Mouse (Mus musculus): ENCODE data around the gene Sbk1. TPM values are rescaled to one million over a fixed set of nuclear protein-coding genes. Genes with fewer than 3 reads are reported as not detected.
"Not testable (repeated sequence)": the region's sequence is repeated elsewhere in the genome, so short reads cannot be mapped to it uniquely, and the experiment has no call there.

Gene Sbk1
- polyA plus RNA-seq, 1 experiment from 2014 or later, result 130 TPM

- H3K27me3 ChIP-seq, result no peaks in the 10 kb centered on the region
- no peak overlapping the region for H3K4me2 ChIP-seq (replicated peaks)
- no peak for ATAC-seq (ENCODE audit: insufficient number of reproducible peaks, insufficient read depth, low FRiP score, low TSS enrichment)
- H3K36me3 ChIP-seq, result peaks cover 81% of the 10 kb centered on the region
- no peaks in the 10 kb centered on the region for H3K4me1 ChIP-seq
- H3K9me3 ChIP-seq, result no peaks in the 10 kb centered on the region
- 93% methylated on average over 7 of the region's 7 CpGs for WGBS
- H3K4me3 ChIP-seq, result no peak overlapping the region
- H3K9ac ChIP-seq, result no peak overlapping the region
- H3K27ac ChIP-seq, result no peak overlapping the region
Observed at GRCm38 (mm10) chr7:126289956-126290355, 17.5 kb downstream of the Sbk1 start.

GRCm38 (mm10) chr7:126291681-126292545 lies 19.5 kb downstream of the Sbk1 start:
- ATAC-seq (ENCODE audit: insufficient number of reproducible peaks, insufficient read depth, low FRiP score, low TSS enrichment), result no peak
- H3K9ac ChIP-seq, result no peak overlapping the region
- no peak overlapping the region for H3K4me3 ChIP-seq
- no peak overlapping the region for H3K27ac ChIP-seq
- peaks cover 62% of the 10 kb centered on the region for H3K36me3 ChIP-seq
- no peaks in the 10 kb centered on the region for H3K27me3 ChIP-seq
- H3K9me3 ChIP-seq, result no peaks in the 10 kb centered on the region
- no peaks in the 10 kb centered on the region for H3K4me1 ChIP-seq
- 90% methylated on average over 72 of the region's 72 CpGs for WGBS
- no peak overlapping the region for H3K4me2 ChIP-seq (replicated peaks)

GRCm38 (mm10) chr7:126293091-126293490 lies 20.7 kb downstream of the Sbk1 start:
- H3K9me3 ChIP-seq, result no peaks in the 10 kb centered on the region
- H3K4me1 ChIP-seq, result no peaks in the 10 kb centered on the region
- H3K27me3 ChIP-seq, result no peaks in the 10 kb centered on the region
- no peak overlapping the region for H3K4me3 ChIP-seq
- WGBS, result 72% methylated on average over 4 of the region's 4 CpGs
- ATAC-seq (ENCODE audit: insufficient number of reproducible peaks, insufficient read depth, low FRiP score, low TSS enrichment), result no peak
- no peak overlapping the region for H3K9ac ChIP-seq
- H3K27ac ChIP-seq, result no peak overlapping the region; the same call in 1 of the 2 replicates
- no peak overlapping the region for H3K4me2 ChIP-seq (replicated peaks)
- peaks cover 56% of the 10 kb centered on the region for H3K36me3 ChIP-seq

GRCm38 (mm10) chr7:126297579-126298460 lies 25.4 kb downstream of the Sbk1 start:
- Histone ChIP-seq H3K9me3 (no peaks in the 10 kb centered on the region), H3K9ac (no peak overlapping the region), H3K4me2 (replicated peaks) (no peak overlapping the region), H3K27ac (no peak overlapping the region), H3K4me3 (no peak overlapping the region), H3K4me1 (no peaks in the 10 kb centered on the region), H3K27me3 (no peaks in the 10 kb centered on the region), H3K36me3 (peaks cover 19% of the 10 kb centered on the region)
- ATAC-seq (ENCODE audit: insufficient number of reproducible peaks, insufficient read depth, low FRiP score, low TSS enrichment), result no peak
- WGBS, result 70% methylated on average over 8 of the region's 8 CpGs

GRCm38 (mm10) chr7:126298856-126299255 lies 26.4 kb downstream of the Sbk1 start:
- Histone ChIP-seq H3K27me3 (no peaks in the 10 kb centered on the region), H3K27ac (no peak overlapping the region), H3K9me3 (no peaks in the 10 kb centered on the region), H3K4me3 (no peak overlapping the region), H3K4me1 (no peaks in the 10 kb centered on the region), H3K9ac (no peak overlapping the region), H3K4me2 (replicated peaks) (no peak overlapping the region), H3K36me3 (peaks cover 8% of the 10 kb centered on the region)
- 71% methylated on average over 4 of the region's 4 CpGs for WGBS
- ATAC-seq (ENCODE audit: insufficient number of reproducible peaks, insufficient read depth, low FRiP score, low TSS enrichment), result no peak

GRCm38 (mm10) chr7:126301831-126302230 lies 29.4 kb downstream of the Sbk1 start:
- H3K4me1 ChIP-seq; H3K36me3 ChIP-seq; H3K4me2 ChIP-seq (replicated peaks); H3K4me3 ChIP-seq; H3K27me3 ChIP-seq; H3K27ac ChIP-seq; H3K9me3 ChIP-seq; H3K9ac ChIP-seq; ATAC-seq (ENCODE audit: insufficient number of reproducible peaks, insufficient read depth, low FRiP score, low TSS enrichment): not testable (repeated sequence)
- WGBS, result 82% methylated on average over 5 of the region's 5 CpGs

GRCm38 (mm10) chr7:126311822-126312221 lies 39.4 kb downstream of the Sbk1 start:
- Histone ChIP-seq H3K9ac (no peak overlapping the region), H3K27ac (no peak overlapping the region), H3K36me3 (no peaks in the 10 kb centered on the region), H3K4me1 (no peaks in the 10 kb centered on the region), H3K27me3 (no peaks in the 10 kb centered on the region; the same call in none of the 2 replicates), H3K4me2 (replicated peaks) (no peak overlapping the region), H3K9me3 (no peaks in the 10 kb centered on the region), H3K4me3 (no peak overlapping the region)
- WGBS, result 81% methylated on average over 4 of the region's 4 CpGs
- ATAC-seq (ENCODE audit: insufficient number of reproducible peaks, insufficient read depth, low FRiP score, low TSS enrichment), result no peak

GRCm38 (mm10) chr7:126313309-126313708 lies 40.9 kb downstream of the Sbk1 start:
- Histone ChIP-seq H3K4me2 (replicated peaks) (no peak overlapping the region), H3K9ac (no peak overlapping the region), H3K9me3 (no peaks in the 10 kb centered on the region), H3K4me1 (no peaks in the 10 kb centered on the region), H3K36me3 (no peaks in the 10 kb centered on the region), H3K27me3 (no peaks in the 10 kb centered on the region; the same call in none of the 2 replicates), H3K4me3 (no peak overlapping the region), H3K27ac (no peak overlapping the region)
- WGBS, result 50% methylated on average over 5 of the region's 5 CpGs
- no peak for ATAC-seq (ENCODE audit: insufficient number of reproducible peaks, insufficient read depth, low FRiP score, low TSS enrichment)

GRCm38 (mm10) chr7:126314273-126314672 lies 41.9 kb downstream of the Sbk1 start:
- Histone ChIP-seq H3K9me3 (no peaks in the 10 kb centered on the region), H3K27me3 (no peaks in the 10 kb centered on the region; the same call in none of the 2 replicates), H3K36me3 (no peaks in the 10 kb centered on the region), H3K4me1 (no peaks in the 10 kb centered on the region), H3K4me2 (replicated peaks) (no peak overlapping the region), H3K9ac (no peak overlapping the region), H3K27ac (no peak overlapping the region), H3K4me3 (no peak overlapping the region)
- WGBS, result 73% methylated on average over 8 of the region's 8 CpGs
- ATAC-seq (ENCODE audit: insufficient number of reproducible peaks, insufficient read depth, low FRiP score, low TSS enrichment), result no peak

GRCm38 (mm10) chr7:126323729-126324128 lies 51.3 kb downstream of the Sbk1 start:
- no peak overlapping the region for H3K9ac ChIP-seq
- no peak overlapping the region for H3K4me2 ChIP-seq (replicated peaks)
- H3K4me1 ChIP-seq, result no peaks in the 10 kb centered on the region
- no peaks in the 10 kb centered on the region for H3K36me3 ChIP-seq
- no peak overlapping the region for H3K4me3 ChIP-seq
- H3K27ac ChIP-seq, result no peak overlapping the region
- H3K9me3 ChIP-seq, result no peaks in the 10 kb centered on the region
- WGBS, result 5% methylated on average over 11 of the region's 11 CpGs
- no peak for ATAC-seq (ENCODE audit: insufficient number of reproducible peaks, insufficient read depth, low FRiP score, low TSS enrichment)
- H3K27me3 ChIP-seq, result no peaks in the 10 kb centered on the region

GRCm38 (mm10) chr7:126324791-126325190 lies 52.4 kb downstream of the Sbk1 start:
- Histone ChIP-seq H3K4me2 (replicated peaks) (no peak overlapping the region), H3K9me3 (no peaks in the 10 kb centered on the region), H3K4me3 (no peak overlapping the region), H3K27ac (no peak overlapping the region), H3K9ac (no peak overlapping the region), H3K36me3 (no peaks in the 10 kb centered on the region), H3K27me3 (no peaks in the 10 kb centered on the region), H3K4me1 (no peaks in the 10 kb centered on the region)
- 26% methylated on average over 3 of the region's 3 CpGs for WGBS
- no peak for ATAC-seq (ENCODE audit: insufficient number of reproducible peaks, insufficient read depth, low FRiP score, low TSS enrichment)
